Mouse (Mus musculus) hindbrain, embryonic 10.5 days (tissue): ENCODE results near the gene Snx1. TPM values are rescaled to one million over a fixed set of nuclear protein-coding genes. Genes with fewer than 3 reads are reported as not detected.

Source experiments
- DNase-seq: peaks from one replicate; pipeline ENCODE4 v3.0.0-alpha.2; 2017; ENCODE audit warnings: low spot score
- H3K27ac ChIP-seq: fragments of 300-500 bp; sonication (generic); 2 replicates; pipeline ENCODE4 v1.5.1; 2016; ENCODE audit warnings: mild to moderate bottlenecking, moderate library complexity
- H3K27me3 ChIP-seq: fragments of 300-500 bp; sonication (generic); 2 replicates; pipeline ENCODE4 v1.6.1; 2016; ENCODE audit warnings: mild to moderate bottlenecking; ENCODE audit not compliant: poor library complexity, insufficient read depth, severe bottlenecking
- H3K36me3 ChIP-seq: fragments of 300-500 bp; sonication (generic); 2 replicates; pipeline ENCODE4 v1.6.1; 2016; ENCODE audit warnings: mild to moderate bottlenecking, moderate library complexity
- H3K4me1 ChIP-seq: fragments of 300-500 bp; sonication (generic); replicated peaks from 2 replicates; pipeline ENCODE4 v1.6.1; 2016; ENCODE audit warnings: mild to moderate bottlenecking
- H3K4me3 ChIP-seq: fragments of 300-500 bp; sonication (generic); 2 replicates; pipeline ENCODE4 v1.5.1; 2016; ENCODE audit warnings: mild to moderate bottlenecking, moderate library complexity
- H3K9me3 ChIP-seq: fragments of 300-500 bp; sonication (generic); 2 replicates; pipeline ENCODE4 v1.6.1; 2016; ENCODE audit warnings: mild to moderate bottlenecking, moderate library complexity
- WGBS: fragments of 180-500 bp; shearing (Covaris S2); methylation state at CpG from one replicate; pipeline ENCODE4 v1.1.7; 2016; 5-methylcytosine and 5-hydroxymethylcytosine counted together
- polyA plus RNA-seq: library from polyadenylated mRNA; unstranded; fragments of >200 nt; fragmentation: Nextera tagmentation; extraction: Ambion mirVana; gene quantifications from 2 replicates; pipeline ENCODE4 v1.2.1, GENCODE M21; 2016

Snx1 gene
- polyA plus RNA-seq, 1 experiment from 2014 or later = 128 TPM

GRCm38 (mm10) chr9:66124681-66125542 lies 1.5 kb downstream of the Snx1 start:
- Histone ChIP-seq H3K4me1 (peaks cover 44% of the 10 kb centered on the region), H3K27me3 (no peaks in the 10 kb centered on the region), H3K4me3 (peak overlapping the region; percentile 86), H3K27ac (peak overlapping the region; percentile 94), H3K36me3 (0 out of 2 replicates have a peak, but pooled peaks cover 12% of the 10 kb centered on the region), H3K9me3 (no peaks in the 10 kb centered on the region)
- peak; percentile 99 for DNase-seq
- WGBS = 16% methylated on average over 33 of the region's 33 CpGs

GRCm38 (mm10) chr9:66124111-66124531 lies 2.3 kb downstream of the Snx1 start:
- Histone ChIP-seq H3K36me3 (0 out of 2 replicates have a peak, but pooled peaks cover 13% of the 10 kb centered on the region), H3K27me3 (no peaks in the 10 kb centered on the region), H3K9me3 (no peaks in the 10 kb centered on the region), H3K4me1 (peaks cover 44% of the 10 kb centered on the region), H3K4me3 (peak overlapping the region; percentile 86), H3K27ac (peak overlapping the region; percentile 94)
- under 1% methylated on average over 12 of the region's 12 CpGs for WGBS
- peak; percentile 50 for DNase-seq

- Histone ChIP-seq H3K27me3 (no peaks in the 10 kb centered on the region), H3K4me3 (peak overlapping the region; percentile 86), H3K36me3 (0 out of 2 replicates have a peak, but pooled peaks cover 15% of the 10 kb centered on the region), H3K27ac (peak overlapping the region; percentile 94; the same call in 1 of the 2 replicates), H3K4me1 (peaks cover 44% of the 10 kb centered on the region), H3K9me3 (no peaks in the 10 kb centered on the region)
- no peak for DNase-seq
- 34% methylated on average over 5 of the region's 5 CpGs for WGBS
Observed at GRCm38 (mm10) chr9:66123648-66124047, 2.7 kb downstream of the Snx1 start.

- Histone ChIP-seq H3K27ac (no peak overlapping the region), H3K4me3 (no peak overlapping the region), H3K9me3 (no peaks in the 10 kb centered on the region)
Observed at GRCm38 (mm10) chr9:66121421-66121820, 5.0 kb downstream of the Snx1 start.

GRCm38 (mm10) chr9:66120945-66121344 lies 5.4 kb downstream of the Snx1 start:
- no peak overlapping the region for H3K4me3 ChIP-seq
- no peaks in the 10 kb centered on the region for H3K27me3 ChIP-seq
- peaks cover 30% of the 10 kb centered on the region for H3K4me1 ChIP-seq
- no peaks in the 10 kb centered on the region for H3K9me3 ChIP-seq
- WGBS = 85% methylated on average over 3 of the region's 3 CpGs
- peaks cover 32% of the 10 kb centered on the region for H3K36me3 ChIP-seq
- no peak for DNase-seq
- H3K27ac ChIP-seq = no peak overlapping the region

More at GRCm38 (mm10) chr9:66121421-66121820, 5.0 kb downstream of the Snx1 start:
- H3K4me1 ChIP-seq = peaks cover 33% of the 10 kb centered on the region
- H3K27me3 ChIP-seq = no peaks in the 10 kb centered on the region
- peaks cover 28% of the 10 kb centered on the region for H3K36me3 ChIP-seq
- DNase-seq = no peak

- Histone ChIP-seq H3K36me3 (peaks cover 41% of the 10 kb centered on the region), H3K27ac (no peak overlapping the region), H3K4me3 (no peak overlapping the region), H3K4me1 (peaks cover 22% of the 10 kb centered on the region), H3K9me3 (no peaks in the 10 kb centered on the region), H3K27me3 (no peaks in the 10 kb centered on the region)
- DNase-seq = no peak
- 93% methylated on average over 4 of the region's 4 CpGs for WGBS
Observed at GRCm38 (mm10) chr9:66120106-66120505, 6.3 kb downstream of the Snx1 start.

GRCm38 (mm10) chr9:66119498-66119897 lies 6.9 kb downstream of the Snx1 start:
- Histone ChIP-seq H3K9me3 (no peaks in the 10 kb centered on the region), H3K4me1 (peaks cover 18% of the 10 kb centered on the region), H3K36me3 (peaks cover 47% of the 10 kb centered on the region), H3K27me3 (no peaks in the 10 kb centered on the region), H3K27ac (no peak overlapping the region), H3K4me3 (no peak overlapping the region)
- no peak for DNase-seq
- WGBS = 98% methylated on average over 2 of the region's 2 CpGs

GRCm38 (mm10) chr9:66116890-66117289 lies 9.5 kb downstream of the Snx1 start:
- WGBS = 84% methylated on average over 8 of the region's 8 CpGs
- DNase-seq = no peak

GRCm38 (mm10) chr9:66114341-66114740 lies 12.0 kb downstream of the Snx1 start:
- no peaks in the 10 kb centered on the region for H3K27me3 ChIP-seq
- H3K27ac ChIP-seq = no peak overlapping the region
- DNase-seq = no peak
- H3K9me3 ChIP-seq = no peaks in the 10 kb centered on the region
- H3K4me3 ChIP-seq = no peak overlapping the region
- H3K36me3 ChIP-seq = peaks cover 59% of the 10 kb centered on the region
- peaks cover 21% of the 10 kb centered on the region for H3K4me1 ChIP-seq
- 86% methylated on average over 3 of the region's 3 CpGs for WGBS

More at GRCm38 (mm10) chr9:66116890-66117289, 9.5 kb downstream of the Snx1 start:
- Histone ChIP-seq H3K4me3 (no peak overlapping the region), H3K36me3 (peaks cover 58% of the 10 kb centered on the region), H3K4me1 (0 out of 2 replicates have a peak, but pooled peaks cover 5% of the 10 kb centered on the region), H3K27me3 (no peaks in the 10 kb centered on the region), H3K9me3 (no peaks in the 10 kb centered on the region), H3K27ac (no peak overlapping the region)

GRCm38 (mm10) chr9:66110611-66111379 lies 15.6 kb downstream of the Snx1 start:
- H3K36me3 ChIP-seq = peaks cover 71% of the 10 kb centered on the region
- H3K27ac ChIP-seq = peak overlapping the region; percentile 77
- 48% methylated on average over 8 of the region's 8 CpGs for WGBS
- DNase-seq = no peak
- no peaks in the 10 kb centered on the region for H3K27me3 ChIP-seq
- H3K4me1 ChIP-seq = peaks cover 16% of the 10 kb centered on the region
- H3K9me3 ChIP-seq = no peaks in the 10 kb centered on the region
- no peak overlapping the region for H3K4me3 ChIP-seq

- Histone ChIP-seq H3K27me3 (no peaks in the 10 kb centered on the region), H3K9me3 (no peaks in the 10 kb centered on the region), H3K27ac (peak overlapping the region; percentile 77), H3K36me3 (peaks cover 71% of the 10 kb centered on the region), H3K4me1 (peaks cover 16% of the 10 kb centered on the region), H3K4me3 (no peak overlapping the region)
- WGBS = 63% methylated on average over 8 of the region's 8 CpGs
- no peak for DNase-seq
Observed at GRCm38 (mm10) chr9:66110126-66110525, 16.3 kb downstream of the Snx1 start.

GRCm38 (mm10) chr9:66109574-66109973 lies 16.8 kb downstream of the Snx1 start:
- DNase-seq = no peak
- Histone ChIP-seq H3K9me3 (no peaks in the 10 kb centered on the region), H3K4me3 (no peak overlapping the region), H3K27ac (no peak overlapping the region), H3K36me3 (peaks cover 71% of the 10 kb centered on the region), H3K27me3 (no peaks in the 10 kb centered on the region), H3K4me1 (peaks cover 16% of the 10 kb centered on the region)
- WGBS = 91% methylated on average over 1 of the region's 1 CpGs

- Histone ChIP-seq H3K4me3 (no peak overlapping the region), H3K36me3 (peaks cover 96% of the 10 kb centered on the region), H3K27ac (no peak overlapping the region), H3K4me1 (peaks cover 3% of the 10 kb centered on the region), H3K9me3 (no peaks in the 10 kb centered on the region), H3K27me3 (no peaks in the 10 kb centered on the region)
- 91% methylated on average over 8 of the region's 8 CpGs for WGBS
- DNase-seq = no peak
Observed at GRCm38 (mm10) chr9:66105168-66105567, 21.2 kb downstream of the Snx1 start.
